Mouse (Mus musculus): ENCODE results near the gene Npffr2.

GRCm38 (mm10) chr5:89561381-89561780, 34.2 kb downstream of the Npffr2 start:
- no peak for TF ChIP-seq CTCF (IDR thresholded peaks at IDR 0.05; ENCODE audit: insufficient read depth, low read length)
- no peak for TF ChIP-seq POLR2A (IDR thresholded peaks at IDR 0.05; ENCODE audit: borderline replicate concordance, extremely low read depth, low read depth, low read length)

Measured in lung, adult 2 months (tissue).